ENCODE assay signal across 34 mouse cellular contexts in the genomic region with DNA sequence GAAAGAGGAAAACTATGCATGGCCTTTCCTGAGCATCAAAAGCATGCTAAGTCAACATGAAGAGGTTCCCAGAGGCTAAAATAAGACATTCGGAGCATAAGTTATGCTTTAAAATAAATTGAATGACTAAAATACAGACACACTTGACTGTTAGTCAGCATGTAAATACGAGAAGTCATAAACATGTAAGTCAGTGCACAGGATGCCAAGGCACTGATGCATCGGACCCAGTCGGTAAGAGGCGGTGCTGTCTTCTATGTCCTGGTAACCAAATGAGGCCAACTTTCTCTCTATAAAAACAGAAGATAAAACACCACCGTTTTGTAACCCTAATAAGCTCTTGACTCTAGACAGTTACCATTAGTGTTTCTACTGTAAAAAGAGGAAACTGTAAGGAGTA.
"Had no signal": no experiment of that assay in that cellular context is flagged by ENCODE, and none has a peak within 500 bp of the region (broad histone marks: within the 10 kb centered on the region; RNA-seq: fewer than 3 reads in every experiment).

No protein-coding gene starts in this region.

- ATAC-seq: hindbrain, embryonic 16.5 days; inflammation-experienced regulatory T-cells, adult 6 months; intestine, embryonic 15.5 days; intestine, embryonic 16.5 days; intestine, postnatal 0 days had no signal

- DNase-seq: heart, postnatal 10 days; heart, postnatal 14 days; heart, postnatal 36 days; heart, postnatal 4 days; kidney, adult 11 months; kidney, adult 18-20 months; kidney, adult 2 months; kidney, adult 8-10 months; kidney, adult 9 months; kidney, postnatal 10 days; kidney, postnatal 14 days; kidney, postnatal 25 days; kidney, postnatal 36 days; kidney, postnatal 4 days; layer of hippocampus, adult 9-11 months; layer of hippocampus, postnatal 36 days had no signal

- H3K4me1 ChIP-seq: heart, embryonic 12.5 days; heart, embryonic 13.5 days; heart, embryonic 15.5 days; hindbrain, embryonic 10.5 days; intestine, embryonic 15.5 days had no signal

- H3K4me3 ChIP-seq: heart, embryonic 12.5 days; heart, embryonic 13.5 days; heart, embryonic 15.5 days; hindbrain, embryonic 10.5 days; hindbrain, embryonic 12.5 days; hindbrain, embryonic 13.5 days; hindbrain, embryonic 15.5 days; intestine, embryonic 15.5 days; kidney, embryonic 15.5 days; layer of hippocampus, adult 2 months; left cerebral cortex, adult 2 months had no signal

- H3K27ac ChIP-seq: heart, embryonic 13.5 days; heart, embryonic 15.5 days; hindbrain, embryonic 10.5 days; hindbrain, embryonic 12.5 days; hindbrain, embryonic 13.5 days; hindbrain, embryonic 14.5 days; hindbrain, embryonic 15.5 days; hindbrain, postnatal 0 days; intestine, embryonic 15.5 days; kidney, embryonic 15.5 days; kidney, postnatal 0 days; layer of hippocampus, adult 2 months; left cerebral cortex, adult 2 months had no signal

- H3K27me3 ChIP-seq: heart, embryonic 12.5 days; heart, embryonic 13.5 days; heart, embryonic 15.5 days; hindbrain, embryonic 12.5 days; hindbrain, embryonic 13.5 days; hindbrain, embryonic 15.5 days; intestine, embryonic 15.5 days; kidney, embryonic 15.5 days had no signal
